Mouse (Mus musculus): ENCODE measurements around the gene Kdm2a.

The Kdm2a gene

GRCm38 (mm10) chr19:4326881-4327280 is 71.2 kb downstream of the Kdm2a start:
- DNase-seq = peak; percentile 65 to 67

- DNase-seq = no peak
Measured at GRCm38 (mm10) chr19:4326106-4326505, 72.0 kb downstream of the Kdm2a start.

GRCm38 (mm10) chr19:4322134-4322533 is 76.0 kb downstream of the Kdm2a start:
- no peak for DNase-seq

- peak; percentile 40 to 42 for DNase-seq
Measured at GRCm38 (mm10) chr19:4321622-4322021, 76.5 kb downstream of the Kdm2a start.

- DNase-seq = peak; percentile 63 to 68
Measured at GRCm38 (mm10) chr19:4319272-4319671, 78.8 kb downstream of the Kdm2a start.

GRCm38 (mm10) chr19:4317181-4317580 is 80.9 kb downstream of the Kdm2a start:
- peak in 1 of 2 experiments; percentile 13 for DNase-seq

GRCm38 (mm10) chr19:4315223-4315944 is 82.7 kb downstream of the Kdm2a start:
- peak; percentile 89 to 92 for DNase-seq

GRCm38 (mm10) chr19:4309776-4310185 is 88.3 kb downstream of the Kdm2a start:
- peak; percentile 72 to 77 for DNase-seq

- no peak for DNase-seq
Measured at GRCm38 (mm10) chr19:4309302-4309701, 88.8 kb downstream of the Kdm2a start.

- DNase-seq = peak; percentile 81 to 93
Measured at GRCm38 (mm10) chr19:4306190-4306577, 91.9 kb downstream of the Kdm2a start, which contains the start of gene Grk2. Grk2 (minus strand) TSS chr19:4306222.

GRCm38 (mm10) chr19:4305491-4306189 is 92.4 kb downstream of the Kdm2a start:
- DNase-seq = peak; percentile 54 to 75

GRCm38 (mm10) chr19:4304871-4305321 is 93.2 kb downstream of the Kdm2a start:
- peak in 1 of 2 experiments; percentile 39 for DNase-seq

- peak in 1 of 2 experiments; percentile 57 for DNase-seq
Measured at GRCm38 (mm10) chr19:4304251-4304821, 93.7 kb downstream of the Kdm2a start.

GRCm38 (mm10) chr19:4303640-4303995 is 94.5 kb downstream of the Kdm2a start:
- DNase-seq = peak in 1 of 2 experiments; percentile 42

GRCm38 (mm10) chr19:4302936-4303639 is 95.0 kb downstream of the Kdm2a start:
- peak; percentile 91 to 98 for DNase-seq

GRCm38 (mm10) chr19:4301735-4302651 is 96.1 kb downstream of the Kdm2a start:
- DNase-seq = peak; percentile 52 to 58

GRCm38 (mm10) chr19:4300852-4301734 is 97.0 kb downstream of the Kdm2a start:
- DNase-seq = no peak

- peak in 1 of 2 experiments; percentile 49 for DNase-seq
Measured at GRCm38 (mm10) chr19:4300271-4300704, 97.8 kb downstream of the Kdm2a start.

- no peak for DNase-seq
Measured at GRCm38 (mm10) chr19:4299574-4300270, 98.4 kb downstream of the Kdm2a start.

- DNase-seq = no peak
Measured at GRCm38 (mm10) chr19:4299126-4299525, 99.0 kb downstream of the Kdm2a start.

All from cerebellum, adult 18-20 months (tissue).